Mouse (Mus musculus): ENCODE results near the gene Nos3. TPM values are rescaled to one million over a fixed set of nuclear protein-coding genes. Genes with fewer than 3 reads are reported as not detected.

The Nos3 gene
- 1 to 10 TPM; 9.4 to 10.0 TPM for total RNA-seq (2021)
- long read RNA-seq, experiment 1, full-length matches to known transcripts, result 4 of 9 reads
- long read RNA-seq, experiment 1, partial matches to known transcripts, result 2 of 9 reads
- long read RNA-seq, experiment 1, other reads (novel, unspliced or antisense), result 3 of 9 reads
- long read RNA-seq, experiment 2, full-length matches to known transcripts, result 7 of 14 reads
- long read RNA-seq, experiment 2, partial matches to known transcripts, result 4 of 14 reads
- long read RNA-seq, experiment 2, other reads (novel, unspliced or antisense), result 3 of 14 reads

- no peak for DNase-seq (ENCODE audit: low spot score in 2 of 2)
These were observed at the start of gene Nos3 for GRCm38 (mm10) chr5:24364508-24364907. Nos3 (plus strand) TSS chr5:24364810.

DNA sequence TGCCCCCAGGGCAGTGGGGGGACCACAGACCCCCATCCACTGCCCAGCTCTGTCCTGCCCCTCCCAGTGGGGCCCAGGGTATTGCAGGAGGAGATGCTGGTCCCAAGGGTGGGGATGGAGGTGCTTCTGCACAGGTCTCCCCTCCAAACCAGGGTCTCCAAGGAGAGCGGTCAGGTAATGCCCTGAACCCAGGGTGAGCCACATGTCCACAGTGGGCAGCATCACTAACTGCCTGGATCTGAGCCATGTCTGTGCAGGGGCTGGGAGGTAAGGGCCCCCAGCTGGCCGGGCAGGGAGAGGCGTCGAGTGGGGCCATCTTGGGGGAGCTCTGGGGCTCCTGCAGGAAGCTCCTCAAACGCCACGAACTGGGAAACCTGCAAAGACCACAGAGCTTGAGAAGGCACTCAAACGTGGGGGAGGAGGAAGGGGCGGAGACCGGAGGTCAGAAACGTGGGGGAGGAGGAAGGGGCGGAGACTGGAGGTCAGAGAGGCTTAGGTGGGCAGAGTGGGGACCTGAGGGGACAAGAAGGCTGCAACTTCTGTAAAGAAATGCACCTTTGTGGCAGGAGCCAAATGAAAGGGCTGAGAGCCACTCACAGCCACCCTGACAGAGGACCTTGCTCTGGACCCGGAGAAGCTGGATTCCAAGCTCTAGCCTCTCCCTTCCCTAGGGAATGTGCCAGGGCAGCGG is 44.7 kb upstream of the Nos3 start:
- DNase-seq (ENCODE audit: low spot score in 2 of 2), result no peak

GRCm38 (mm10) chr5:24320467-24320813 is 44.2 kb upstream of the Nos3 start:
- DNase-seq (ENCODE audit: low spot score in 2 of 2), result no peak

DNA sequence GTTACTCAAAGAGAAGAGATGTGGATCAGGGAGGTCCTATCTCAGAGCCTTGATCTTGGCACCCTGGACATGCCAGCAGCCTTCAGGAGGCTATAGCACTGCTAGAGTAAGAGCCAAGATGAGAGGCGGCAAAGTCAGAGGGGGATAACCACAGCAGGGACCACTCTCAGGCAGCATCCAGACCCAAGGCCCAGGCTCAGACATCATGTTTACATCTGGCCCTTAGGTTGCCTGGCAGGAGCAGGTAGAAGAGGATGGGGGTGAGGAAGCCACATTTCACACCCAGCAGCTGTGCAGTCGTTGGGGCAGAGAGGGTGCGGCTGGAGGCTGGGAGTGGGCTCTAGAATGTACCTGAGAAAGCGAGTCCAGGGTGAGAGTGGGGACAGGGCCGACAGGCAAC is 43.7 kb upstream of the Nos3 start:
- no peak for DNase-seq (ENCODE audit: low spot score in 2 of 2)

DNA sequence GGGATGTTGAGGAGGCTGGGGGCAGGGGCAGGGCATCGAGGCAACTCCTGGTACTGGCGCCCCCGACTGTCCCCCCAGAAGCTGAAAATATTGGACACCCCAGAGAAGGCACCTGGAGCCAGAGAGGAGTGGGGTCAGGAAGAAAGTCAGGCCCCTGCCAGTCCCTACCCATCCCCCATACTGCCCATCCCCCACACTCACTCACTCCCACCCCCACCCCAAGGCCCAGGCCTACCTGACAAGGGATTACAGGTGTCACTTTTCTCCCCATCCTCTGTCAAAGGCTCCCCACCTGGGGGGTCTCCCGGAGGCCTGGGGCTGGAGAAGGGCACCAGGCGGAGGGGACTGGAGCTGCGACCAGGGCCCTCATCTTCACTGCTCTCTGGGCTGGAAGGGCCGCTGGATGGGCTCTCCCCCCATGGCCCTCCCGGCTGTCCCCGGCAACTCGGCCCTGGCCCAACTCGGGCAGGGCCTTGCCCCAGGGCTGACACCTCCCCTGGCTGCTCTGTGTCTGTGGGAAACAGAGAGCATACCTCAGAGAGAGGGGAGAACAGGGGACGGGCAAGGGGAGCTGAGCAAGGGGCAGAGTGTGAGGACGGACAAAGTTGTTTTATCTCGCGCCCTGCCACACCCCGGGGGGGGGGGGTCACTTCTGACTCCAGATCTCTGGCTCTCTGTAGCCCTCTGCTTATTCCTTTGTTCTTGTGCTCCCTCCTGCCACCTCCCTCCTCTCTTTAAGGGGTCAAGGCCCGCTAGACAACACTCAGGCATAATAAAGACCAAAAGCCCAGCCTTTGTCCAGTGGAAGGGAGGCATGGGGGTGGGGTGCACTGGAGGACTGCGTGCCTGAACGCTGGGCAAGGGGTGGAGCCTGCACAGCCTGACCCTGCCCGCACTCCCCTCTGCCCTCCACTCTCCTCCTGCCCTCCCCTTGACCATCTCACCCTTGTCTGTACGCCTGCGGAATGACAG is 42.6 kb upstream of the Nos3 start:
- no peak for DNase-seq (ENCODE audit: low spot score in 2 of 2)

GRCm38 (mm10) chr5:24325251-24325650 is 39.4 kb upstream of the Nos3 start:
- no peak for DNase-seq (ENCODE audit: low spot score in 2 of 2)

GRCm38 (mm10) chr5:24326166-24326841 is 38.3 kb upstream of the Nos3 start:
- no peak for DNase-seq (ENCODE audit: low spot score in 2 of 2)

- DNase-seq (ENCODE audit: low spot score in 2 of 2), result no peak
These were observed 37.7 kb upstream of the Nos3 start for GRCm38 (mm10) chr5:24326842-24327417.

DNA sequence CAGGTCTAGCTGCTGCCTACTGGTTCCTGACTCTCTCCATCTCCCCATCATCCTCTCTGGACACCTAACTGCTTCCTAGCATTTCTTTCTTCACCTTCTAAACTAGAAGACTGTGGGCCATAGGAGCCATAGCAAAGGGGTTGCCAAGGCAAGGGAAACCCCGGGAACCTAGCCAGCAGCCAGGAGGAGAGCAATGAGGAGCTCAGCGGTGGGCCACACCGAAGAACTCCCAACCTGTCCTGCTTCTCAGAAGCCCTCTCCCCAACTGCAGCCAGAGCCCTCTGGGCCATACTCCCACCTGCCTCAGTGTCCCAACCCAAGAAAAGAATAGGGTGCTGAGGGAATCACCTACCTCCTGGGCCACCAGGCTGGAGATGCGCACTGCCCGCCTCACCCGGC is 35.8 kb upstream of the Nos3 start:
- DNase-seq (ENCODE audit: low spot score in 2 of 2), result peak in 1 of 2 experiments; percentile 1

DNA sequence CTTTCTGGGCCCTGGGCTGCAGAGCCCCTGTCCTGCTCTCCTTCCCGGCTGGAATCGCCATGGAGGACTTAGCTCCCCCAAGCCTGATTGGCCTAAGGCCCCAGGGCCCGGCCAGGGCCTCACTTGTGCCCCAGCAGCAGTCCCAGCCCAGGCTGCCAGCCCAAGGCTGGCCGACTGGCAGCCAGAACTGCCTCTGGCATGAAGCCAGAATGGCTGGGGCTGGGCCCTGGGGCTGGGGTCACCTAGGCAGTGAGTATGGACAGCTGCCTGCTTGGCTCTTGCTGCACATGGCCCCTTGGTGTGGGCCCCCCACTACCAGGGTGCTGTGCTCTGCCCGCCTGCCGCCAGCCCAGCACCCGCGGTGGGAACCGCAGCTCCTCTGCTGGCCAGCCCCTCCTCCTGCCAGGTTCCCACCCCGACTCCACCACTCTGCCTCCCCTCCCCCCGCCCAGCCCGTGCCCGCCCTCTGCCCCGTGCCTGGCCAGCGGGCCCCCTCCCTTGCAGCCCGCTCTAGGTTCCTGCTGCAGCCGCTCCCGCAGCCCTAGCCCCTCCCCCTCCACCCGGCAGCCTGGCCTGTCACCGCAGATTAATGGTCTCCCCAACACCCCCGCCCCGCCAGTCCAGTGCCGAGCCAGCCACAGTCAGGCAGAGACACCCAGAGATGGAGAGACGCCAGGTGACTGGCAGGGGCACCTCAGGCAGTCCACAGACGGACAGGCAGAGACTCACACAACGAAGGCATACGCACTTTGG is 35.2 kb upstream of the Nos3 start:
- DNase-seq (ENCODE audit: low spot score in 2 of 2), result no peak

- no peak for DNase-seq (ENCODE audit: low spot score in 2 of 2)
These were observed 34.7 kb upstream of the Nos3 start for GRCm38 (mm10) chr5:24329965-24330298.

- DNase-seq (ENCODE audit: low spot score in 2 of 2), result no peak
These were observed 32.2 kb upstream of the Nos3 start for GRCm38 (mm10) chr5:24332401-24332800.

- no peak for DNase-seq (ENCODE audit: low spot score in 2 of 2)
These were observed 29.9 kb upstream of the Nos3 start for GRCm38 (mm10) chr5:24334749-24335148.

DNA sequence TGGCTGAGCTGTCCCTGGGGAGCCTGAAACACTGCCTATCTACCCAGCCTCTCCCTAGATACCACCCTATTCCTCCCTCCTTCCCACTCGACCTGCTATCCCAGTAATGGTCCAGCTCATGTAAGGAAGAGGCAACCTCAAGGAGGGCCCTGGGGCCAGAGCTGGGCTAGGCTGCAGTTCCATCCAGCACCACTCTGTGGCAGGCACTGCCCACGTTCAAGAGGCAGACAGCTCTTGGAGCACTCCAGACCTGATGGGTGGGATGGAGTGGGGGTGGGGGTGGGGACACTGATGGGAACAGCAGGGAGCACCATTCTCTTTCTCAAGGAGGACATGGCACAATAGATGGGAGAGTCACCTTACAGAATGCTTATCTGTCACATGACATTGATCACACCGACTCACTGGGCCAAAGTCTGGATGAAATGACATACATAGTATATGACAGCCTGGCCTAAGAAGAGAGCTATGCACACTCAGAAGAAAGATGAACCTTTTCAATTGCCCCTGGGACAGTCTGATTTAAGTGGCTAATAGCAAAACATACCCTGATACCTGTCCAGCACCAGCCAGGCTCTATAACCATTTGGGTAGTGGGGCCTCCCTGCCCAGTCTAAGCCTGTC is 28.6 kb upstream of the Nos3 start:
- DNase-seq (ENCODE audit: low spot score in 2 of 2), result peak in 1 of 2 experiments; percentile 45

- no peak for DNase-seq (ENCODE audit: low spot score in 2 of 2)
These were observed 27.2 kb upstream of the Nos3 start for GRCm38 (mm10) chr5:24337366-24337765.

GRCm38 (mm10) chr5:24337821-24338220 is 26.8 kb upstream of the Nos3 start:
- no peak for DNase-seq (ENCODE audit: low spot score in 2 of 2)

DNA sequence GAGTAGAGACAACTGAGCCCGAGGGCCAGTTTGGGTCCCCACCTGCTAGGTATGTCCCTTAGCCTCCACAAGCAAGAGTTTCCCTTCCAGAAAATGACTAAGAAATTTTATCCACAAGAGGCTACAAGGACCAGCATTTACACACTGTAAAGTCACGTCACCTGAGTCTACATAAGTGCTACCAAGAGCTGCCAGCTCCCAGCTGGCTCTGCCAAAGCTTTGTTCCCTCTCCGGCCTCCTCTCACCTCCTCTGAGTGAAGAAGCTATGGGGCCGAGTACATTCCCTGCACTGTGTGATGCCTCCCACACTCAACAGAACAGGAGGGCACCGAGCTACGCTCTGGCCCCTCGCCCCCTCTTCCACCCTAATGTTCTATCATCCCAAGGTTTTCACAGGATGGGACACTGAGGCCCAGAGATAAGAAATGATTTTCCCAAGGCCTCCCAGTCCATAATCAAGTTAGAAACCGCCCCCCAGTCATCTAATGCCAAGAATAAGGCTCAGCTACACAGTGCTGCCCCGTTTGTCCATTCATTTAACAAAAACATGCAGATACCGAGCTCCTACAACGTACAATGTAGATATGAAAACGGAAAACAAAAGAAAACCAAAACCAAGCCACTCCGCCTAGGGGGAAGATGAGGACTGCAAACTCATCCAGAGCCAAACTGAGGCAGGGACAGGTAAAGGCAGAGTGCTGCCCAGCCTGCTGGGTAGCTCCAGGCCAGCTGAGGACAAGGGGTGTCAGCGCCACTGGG is 22.2 kb upstream of the Nos3 start:
- no peak for DNase-seq (ENCODE audit: low spot score in 2 of 2)

DNA sequence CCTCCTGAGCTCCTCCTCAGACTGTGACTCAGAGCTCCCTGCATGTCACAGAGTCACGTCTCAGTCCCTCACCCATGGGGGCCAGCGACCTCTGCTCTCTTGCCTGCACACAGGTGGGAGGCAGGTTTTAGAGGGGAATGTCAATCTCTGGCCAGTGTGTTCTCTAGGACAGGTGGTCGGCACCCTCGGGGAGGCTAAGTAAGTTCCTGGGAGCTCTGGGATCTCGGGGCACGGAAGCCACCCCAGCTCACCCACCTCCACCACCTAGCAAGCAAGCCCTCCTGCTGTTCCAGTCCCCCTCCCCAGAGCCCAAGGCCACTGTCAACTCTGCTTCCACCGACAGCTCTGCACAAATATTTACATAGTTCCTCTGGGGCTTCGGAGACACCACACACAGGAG is 21.6 kb upstream of the Nos3 start:
- no peak for DNase-seq (ENCODE audit: low spot score in 2 of 2)

GRCm38 (mm10) chr5:24343379-24343778 is 21.2 kb upstream of the Nos3 start:
- no peak for DNase-seq (ENCODE audit: low spot score in 2 of 2)

All from layer of hippocampus, postnatal 14 days (tissue).